Mouse (Mus musculus): ENCODE data around the gene Hmx1.

DNA sequence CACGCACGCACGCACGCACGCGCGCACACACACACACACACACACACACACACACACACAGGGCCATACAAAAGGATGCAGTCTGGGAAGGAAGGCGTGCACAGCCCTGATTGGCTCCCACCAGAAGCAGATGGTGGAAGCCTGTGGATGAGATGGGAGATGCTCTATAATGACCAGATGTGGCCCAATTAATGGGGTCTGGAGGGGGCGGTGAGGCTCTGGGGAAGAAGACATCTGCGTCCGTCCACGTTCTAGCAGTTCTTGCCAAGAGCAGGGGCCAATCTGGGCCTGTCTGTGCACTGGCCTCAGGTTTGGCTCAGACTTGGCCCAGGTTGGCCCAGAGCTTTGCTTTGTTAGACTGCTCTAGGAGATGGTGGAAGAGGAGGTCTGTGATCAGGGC, 55.8 kb downstream of the Hmx1 start:
- TF ChIP-seq CTCF (conservative IDR thresholded peaks at IDR 0.05; ENCODE audit: insufficient read depth, insufficient read length, low read depth, low read length) (no peak), POLR2A (IDR thresholded peaks at IDR 0.05; ENCODE audit: low read depth, low read length) (no peak)
